Mouse (Mus musculus) spleen, adult 12 weeks (tissue): ENCODE data around the gene Lin7b.

Source experiments
- DNase-seq: peaks from one replicate; pipeline ENCODE4 v3.0.0; 2022; ENCODE audit warnings: low spot score

Gene Lin7b

GRCm38 (mm10) chr7:45353041-45353440 is 17.3 kb downstream of the Lin7b start:
- DNase-seq: no peak

DNA sequence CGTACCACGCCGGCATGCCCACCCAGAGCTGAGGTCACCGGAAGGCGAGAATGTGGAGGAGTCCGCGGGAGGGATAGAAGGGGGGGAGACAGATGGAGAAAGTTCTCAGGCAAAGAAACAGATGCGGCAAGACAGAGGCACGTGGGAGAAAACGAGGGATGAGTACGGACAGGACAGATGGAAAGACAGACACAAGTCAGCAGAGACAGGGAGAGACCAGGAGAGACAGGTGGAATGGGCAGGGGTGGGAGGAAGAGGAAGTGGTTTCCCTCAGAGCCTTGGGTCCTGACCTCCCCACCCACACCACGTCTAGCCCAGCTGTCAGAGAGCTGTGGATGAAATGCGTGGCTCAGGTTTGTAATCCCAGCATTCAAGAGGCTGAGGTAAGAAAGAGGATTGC is 23.5 kb downstream of the Lin7b start:
- DNase-seq: no peak

DNA sequence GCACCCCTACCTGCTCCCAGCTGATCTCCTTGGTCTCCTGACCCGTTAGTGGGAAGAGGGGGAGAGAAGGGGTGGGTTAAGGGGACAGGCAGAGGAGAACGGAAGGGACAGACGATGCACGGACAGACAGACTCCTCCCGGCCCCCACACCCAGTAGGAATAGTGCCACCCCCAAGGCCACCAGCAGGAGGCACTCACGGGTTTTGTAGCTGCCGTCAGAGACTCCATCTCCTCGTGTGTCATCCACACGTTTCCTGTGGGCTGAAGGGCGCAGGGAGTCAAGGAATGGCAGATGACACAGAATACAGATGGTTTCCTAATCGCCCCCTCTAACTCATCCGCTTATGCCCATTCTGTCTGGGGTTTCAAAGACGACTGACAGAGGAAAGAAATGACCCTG is 26.8 kb downstream of the Lin7b start:
- no peak for DNase-seq

DNA sequence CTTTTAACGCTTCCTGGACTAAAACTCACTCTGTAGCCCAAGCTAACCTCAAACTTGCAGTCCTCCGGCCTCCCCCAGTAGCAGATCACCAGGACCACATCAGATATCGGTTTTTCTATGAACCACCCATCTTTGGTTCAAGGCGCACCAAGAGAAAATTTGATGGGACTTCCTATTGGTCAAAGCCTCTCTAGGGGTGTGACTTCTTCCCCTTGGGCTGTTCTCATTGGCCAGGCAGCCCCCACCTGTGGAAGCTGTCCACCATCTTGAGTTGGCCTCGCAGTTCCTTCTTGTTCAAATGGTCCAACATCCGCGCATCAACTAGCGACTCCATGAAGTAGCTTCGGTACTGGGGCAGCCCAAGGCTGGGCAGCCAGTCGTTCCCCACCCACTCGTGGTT is 28.3 kb downstream of the Lin7b start:
- DNase-seq: no peak

GRCm38 (mm10) chr7:45341303-45341702 is 29.1 kb downstream of the Lin7b start:
- peak; percentile 66 for DNase-seq

- DNase-seq: no peak
These were observed 29.7 kb downstream of the Lin7b start for GRCm38 (mm10) chr7:45340669-45341068.

DNA sequence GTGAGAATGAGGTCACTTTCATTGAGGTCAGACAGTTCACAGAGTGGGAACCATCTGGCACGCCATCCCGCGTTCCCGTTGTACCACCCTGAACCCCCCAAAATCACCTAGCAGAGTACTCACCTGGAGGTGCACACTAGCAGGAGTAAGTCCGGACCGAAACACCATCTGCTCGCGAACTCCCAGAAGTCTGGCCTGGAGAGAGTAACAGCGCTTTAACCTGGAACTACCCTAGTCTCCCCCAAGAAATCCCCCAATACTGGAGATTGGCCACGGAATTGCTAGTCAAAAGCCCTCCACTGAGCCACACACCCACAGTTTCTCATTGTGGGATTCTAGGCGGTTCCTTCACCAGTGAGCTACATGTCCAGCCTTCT is 30.3 kb downstream of the Lin7b start:
- DNase-seq: no peak

- DNase-seq: no peak
These were observed 30.8 kb downstream of the Lin7b start for GRCm38 (mm10) chr7:45339410-45340065.

DNA sequence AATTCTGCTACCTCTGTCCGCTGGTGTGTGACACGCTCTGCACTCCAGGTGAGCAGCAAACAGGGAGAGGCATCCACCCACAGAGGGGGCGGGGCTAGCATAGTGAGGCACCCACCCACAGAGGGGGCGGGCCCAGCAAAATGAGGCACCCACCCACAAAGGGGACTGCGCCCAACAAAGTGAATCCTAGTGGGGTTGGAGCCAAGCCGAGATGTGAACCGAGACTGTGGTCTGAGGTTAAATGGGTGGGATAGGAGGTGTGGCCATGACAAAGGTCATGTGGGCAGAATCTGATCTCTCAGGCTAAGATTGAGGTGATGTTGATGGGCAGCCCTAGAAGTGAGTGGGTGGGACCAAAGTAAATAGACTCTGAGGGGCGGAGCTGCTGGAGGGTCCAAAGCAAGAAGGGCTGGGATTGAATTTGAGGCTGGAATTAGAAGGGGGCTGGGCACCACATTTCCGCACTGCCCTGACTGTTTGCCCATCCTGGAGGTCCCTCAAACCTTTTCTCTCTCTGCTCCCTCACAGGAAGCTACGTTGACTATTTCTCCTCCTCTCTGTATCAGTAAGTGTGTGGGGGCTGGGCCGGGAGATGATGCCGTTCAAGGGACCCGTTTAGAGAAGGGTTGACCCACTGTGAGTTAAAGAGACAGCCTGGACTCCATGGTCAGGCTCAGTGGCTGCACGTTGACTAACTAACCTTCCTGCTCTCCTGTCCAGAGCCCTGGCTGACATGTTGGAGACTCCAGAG is 32.0 kb downstream of the Lin7b start:
- DNase-seq: no peak

DNA sequence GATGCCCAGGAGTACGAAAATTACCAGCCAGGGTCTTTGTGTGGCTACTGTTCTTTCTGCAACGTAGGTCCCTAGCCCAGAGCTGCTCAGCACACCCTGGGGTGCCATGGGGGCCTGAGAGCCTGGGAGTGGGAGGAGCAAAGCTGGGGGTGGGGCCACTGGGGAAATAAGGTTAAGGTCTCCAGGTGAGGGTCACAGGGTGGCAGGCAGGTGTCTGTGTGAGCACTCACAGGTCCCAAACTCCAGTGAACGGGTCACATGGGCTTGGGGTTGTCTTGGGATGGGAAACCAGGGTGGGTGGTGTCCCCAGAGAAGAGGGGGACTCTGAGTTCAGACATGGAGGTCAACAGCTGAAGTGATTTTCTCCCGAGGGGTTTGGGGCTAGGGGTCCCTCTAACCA is 32.9 kb downstream of the Lin7b start:
- DNase-seq: no peak

DNA sequence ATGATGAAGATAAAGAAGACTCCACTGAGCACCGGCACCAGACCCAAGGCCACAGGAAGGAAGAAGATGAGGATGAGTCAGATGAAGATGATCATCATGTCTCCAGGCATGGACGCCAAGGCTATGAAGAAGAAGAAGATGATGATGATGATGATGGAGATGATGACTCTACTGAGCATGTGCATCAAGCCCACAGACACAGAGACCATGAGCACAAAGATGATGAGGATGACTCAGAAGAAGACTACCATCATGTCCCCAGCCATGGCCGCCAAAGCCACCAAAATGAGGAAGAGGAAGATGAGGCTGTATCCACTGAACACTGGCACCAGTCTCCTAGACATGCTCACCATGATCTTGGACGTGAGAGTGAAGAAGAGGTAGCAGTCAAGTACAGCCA is 34.1 kb downstream of the Lin7b start:
- no peak for DNase-seq

- no peak for DNase-seq
These were observed 35.3 kb downstream of the Lin7b start, which contains the start of gene Hrc for GRCm38 (mm10) chr7:45335056-45335455. Gene Hrc (plus strand): TSS chr7:45335290.

DNA sequence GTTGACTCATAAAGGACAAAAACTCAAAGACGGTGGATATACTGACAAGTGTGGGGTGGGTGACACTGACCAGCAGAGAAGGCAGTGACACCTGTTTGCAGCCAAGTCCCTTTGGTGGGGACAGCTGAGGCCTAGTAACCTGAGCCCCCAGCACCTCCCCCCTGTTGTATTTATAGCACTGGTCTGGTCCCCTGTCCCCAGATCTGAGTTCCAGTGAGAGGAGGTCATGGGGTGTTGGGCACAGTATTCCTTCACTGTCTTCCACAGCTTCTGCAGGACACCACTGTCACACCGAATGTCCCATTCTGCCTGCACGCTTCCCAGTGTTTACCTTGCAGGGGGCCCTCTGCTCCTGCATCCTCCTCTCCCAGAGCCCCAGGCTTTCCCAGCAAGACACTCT is 35.8 kb downstream of the Lin7b start:
- DNase-seq: no peak

- peak; percentile 58 for DNase-seq
These were observed 36.9 kb downstream of the Lin7b start, which contains the start of gene Trpm4 for GRCm38 (mm10) chr7:45333431-45333982. Gene Trpm4 (minus strand): TSS chr7:45333780.

DNA sequence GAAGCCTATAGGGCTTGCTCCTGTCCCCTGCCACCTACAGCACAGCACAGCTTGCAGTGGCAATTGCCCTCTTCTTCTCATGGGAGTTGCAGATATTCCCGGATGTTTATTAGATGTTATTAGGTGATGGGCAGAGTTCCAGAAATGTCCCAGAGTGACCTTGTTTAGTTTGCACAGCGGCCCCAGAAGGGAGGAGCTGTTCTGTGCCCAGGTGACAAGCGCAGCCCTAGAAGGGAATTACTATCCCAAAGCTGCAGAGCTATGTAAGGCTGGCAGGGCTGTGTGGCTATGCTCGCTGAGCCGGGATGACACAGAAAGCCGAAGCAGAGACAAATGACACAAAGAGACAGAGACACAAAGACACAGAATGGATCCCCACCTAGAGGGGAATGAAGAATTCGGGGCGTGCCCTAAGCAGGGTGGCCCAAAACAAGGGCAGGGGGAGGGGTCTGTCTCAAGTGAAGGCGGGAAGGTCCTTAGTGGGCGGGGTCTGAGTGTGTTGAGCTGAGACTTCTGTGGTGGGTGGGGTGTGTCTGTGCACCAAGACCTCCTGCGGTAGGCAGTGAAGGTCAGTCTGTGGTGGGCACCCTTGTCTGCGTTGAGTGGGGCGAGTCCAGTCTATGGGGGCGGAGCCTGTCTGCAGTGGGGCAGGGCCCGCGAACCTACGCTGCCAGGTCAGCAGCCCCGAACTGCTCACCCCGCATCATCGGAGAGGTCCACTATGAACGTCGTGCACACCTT is 37.5 kb downstream of the Lin7b start:
- no peak for DNase-seq

DNA sequence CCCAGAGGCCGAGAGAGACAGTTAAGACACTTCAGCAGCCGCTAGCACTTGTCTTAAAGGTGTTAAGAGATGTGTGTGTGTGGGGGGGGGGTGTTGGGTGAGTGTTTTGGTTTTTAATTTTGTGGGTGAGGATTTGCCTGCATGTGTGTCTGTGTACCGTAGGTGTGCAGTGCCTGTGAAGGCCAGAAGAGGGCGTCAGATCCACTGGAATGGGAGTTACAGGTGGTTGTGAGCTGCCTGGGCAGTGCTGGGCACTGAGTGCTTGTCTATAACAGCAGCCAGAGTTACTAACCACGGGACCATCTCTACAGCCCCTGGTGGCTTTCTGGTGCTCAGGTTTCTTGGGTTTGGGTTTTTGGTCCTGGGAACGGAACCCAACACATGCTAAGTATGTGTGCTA is 38.9 kb downstream of the Lin7b start:
- DNase-seq: no peak

GRCm38 (mm10) chr7:45328841-45329475 is 41.4 kb downstream of the Lin7b start:
- no peak for DNase-seq

DNA sequence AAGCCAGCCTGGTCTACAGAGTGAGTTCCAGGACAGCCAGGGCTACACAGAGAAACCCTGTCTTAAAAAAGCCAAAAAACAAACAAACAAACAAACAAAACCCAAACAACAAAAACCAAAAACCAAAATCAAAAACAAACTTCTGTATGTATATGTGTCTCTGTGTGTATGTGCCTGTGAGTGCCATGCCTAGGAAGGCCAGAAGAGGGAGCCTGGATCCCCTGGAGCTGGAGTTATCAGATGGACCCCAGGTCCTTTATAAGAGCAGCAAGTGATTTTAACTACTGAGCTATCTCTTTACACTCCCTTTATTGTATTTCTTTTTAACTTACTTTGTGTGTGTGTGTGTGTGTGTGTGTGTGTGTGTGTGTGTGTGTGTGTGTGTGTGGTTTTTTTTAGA is 44.6 kb downstream of the Lin7b start:
- no peak for DNase-seq

DNA sequence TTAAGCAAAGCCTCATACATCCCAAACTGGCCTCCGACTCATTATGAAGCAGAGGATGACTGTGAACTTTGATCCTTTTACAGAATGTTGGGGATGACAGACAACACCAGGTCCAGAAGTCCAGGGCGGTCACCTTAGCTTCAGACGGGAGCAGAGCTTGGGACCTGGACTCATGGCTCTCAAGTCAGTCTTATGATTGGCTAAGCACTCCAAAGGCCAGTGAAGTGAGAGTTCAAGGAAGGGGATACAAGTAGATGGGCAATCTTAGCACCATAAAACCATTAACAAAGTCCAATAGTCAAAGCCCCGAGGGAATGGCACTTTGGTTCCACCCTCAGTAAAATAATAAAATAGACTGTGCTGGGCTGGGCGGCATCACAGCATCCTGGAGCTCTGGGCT is 47.3 kb downstream of the Lin7b start:
- no peak for DNase-seq

GRCm38 (mm10) chr7:45322245-45322644 is 48.1 kb downstream of the Lin7b start:
- no peak for DNase-seq
